Mouse (Mus musculus) leukemia stem cell, adult 10-12 weeks (primary cell): ENCODE data around the gene Olfr799. TPM values are rescaled to one million over a fixed set of nuclear protein-coding genes. Genes with fewer than 3 reads are reported as not detected.

Experiments used
- polyA plus RNA-seq: library from polyadenylated mRNA; stranded (reverse); fragments of >175 nt; gene quantifications from 2 replicates; pipeline ENCODE4 v1.2.3, GENCODE M21; 2012; ENCODE audit warnings: low replicate concordance

Olfr799 gene
- not detected in 2 replicates for polyA plus RNA-seq

DNA sequence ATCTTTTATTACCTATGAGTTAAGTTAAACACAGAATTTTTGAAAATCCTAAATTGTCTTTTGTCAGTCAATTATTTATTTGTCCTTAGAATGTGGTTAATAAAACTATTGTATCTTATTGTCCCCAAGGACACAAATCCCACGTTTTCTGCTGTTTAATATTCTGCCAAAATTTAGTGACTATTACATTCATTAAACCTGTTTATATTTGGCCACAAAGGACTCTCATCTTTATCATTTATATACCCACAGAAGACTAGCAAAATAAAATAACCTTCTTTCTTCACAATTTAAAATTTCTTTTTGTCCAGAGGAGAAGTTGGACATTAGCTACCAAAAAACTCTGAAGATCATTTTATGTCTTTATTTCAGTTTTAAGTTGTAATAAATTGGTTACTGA is at the start of gene Olfr799:
Gene Olfr799, plus strand, starts transcription at position 301 of the 400 bp plus-strand sequence.

DNA sequence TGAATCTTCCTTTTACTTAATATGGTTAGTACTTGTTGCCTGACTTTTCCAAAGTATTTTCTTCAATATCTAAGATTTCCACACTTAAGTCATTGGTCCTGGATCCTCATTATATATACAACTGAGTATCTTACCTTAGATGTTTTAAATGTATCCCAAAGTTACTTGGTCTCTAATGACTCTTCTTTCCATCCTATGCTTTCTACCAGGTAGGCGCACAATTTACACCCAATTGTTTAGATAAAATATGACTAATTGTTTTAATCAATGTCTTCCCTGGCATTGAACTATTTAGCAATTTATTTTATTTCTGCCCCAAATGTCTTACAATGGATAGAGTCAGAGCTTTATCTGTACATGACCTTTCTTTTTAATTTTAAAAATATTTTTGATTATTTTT is 24.8 kb upstream of the Olfr799 start, which contains the start of gene Olfr796:
Gene Olfr796, minus strand, starts transcription at position 101 of the 400 bp plus-strand sequence.

DNA sequence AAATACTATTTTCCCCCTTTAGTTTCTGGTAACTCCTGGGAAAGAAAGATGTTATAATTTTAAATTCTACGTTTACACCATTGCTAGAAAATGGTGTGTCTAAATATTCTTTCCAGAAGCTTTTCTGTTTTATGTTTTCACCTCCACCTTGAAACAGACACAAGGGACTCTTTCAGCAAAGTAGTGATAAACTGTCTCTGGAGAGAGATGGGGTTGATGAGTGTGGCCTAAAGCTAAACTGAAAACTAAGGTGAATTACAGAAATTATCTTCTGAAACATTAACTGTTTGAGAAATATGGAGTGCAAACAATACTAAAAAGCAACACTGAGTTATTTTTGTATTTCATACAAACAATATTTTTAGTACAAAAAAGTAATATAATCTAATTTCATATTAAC is 9.4 kb upstream of the Olfr799 start, which contains the start of gene Olfr798:
Gene Olfr798, minus strand, starts transcription at position 101 of the 400 bp plus-strand sequence.

DNA sequence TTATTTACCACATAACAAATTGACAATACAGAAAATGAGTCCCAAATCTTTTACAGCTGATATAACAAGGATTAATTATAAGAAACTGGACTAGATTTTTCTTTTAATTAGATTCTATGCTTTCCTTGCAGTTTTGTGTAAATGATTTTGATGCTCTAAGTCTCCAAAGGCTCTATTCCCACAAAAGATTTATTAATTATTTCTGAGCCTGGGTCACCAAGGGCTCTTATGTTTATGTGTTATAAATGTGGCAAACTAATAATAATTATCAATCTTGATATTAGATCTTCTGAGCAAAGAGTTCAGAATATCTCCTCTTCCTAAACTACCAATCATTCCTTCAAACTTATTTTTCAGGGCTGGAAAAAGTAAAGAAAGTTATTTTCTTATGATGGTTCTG is 20.1 kb downstream of the Olfr799 start, which contains the start of gene Olfr800:
Gene Olfr800, plus strand, starts transcription at position 301 of the 400 bp plus-strand sequence.

DNA sequence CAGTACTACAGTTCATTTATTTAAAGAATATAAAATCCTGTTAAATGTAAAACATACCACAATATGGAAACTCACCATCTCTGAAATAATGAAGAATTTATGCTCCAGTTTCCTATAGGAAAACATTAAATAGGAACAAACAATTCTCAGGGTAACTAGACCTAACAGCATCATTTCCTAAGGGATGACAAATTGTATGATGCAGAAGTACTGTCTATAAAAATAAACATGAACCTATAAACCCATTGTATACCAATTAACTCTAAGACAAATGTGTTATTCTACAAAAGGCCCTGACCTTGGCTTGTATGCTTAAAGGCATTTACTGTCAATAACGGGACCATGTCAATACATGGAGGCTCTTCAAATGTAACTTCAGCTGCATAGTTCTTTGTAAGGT is 36.5 kb downstream of the Olfr799 start, which contains the start of gene Olfr801:
Gene Olfr801, minus strand, starts transcription at position 101 of the 400 bp plus-strand sequence.

DNA sequence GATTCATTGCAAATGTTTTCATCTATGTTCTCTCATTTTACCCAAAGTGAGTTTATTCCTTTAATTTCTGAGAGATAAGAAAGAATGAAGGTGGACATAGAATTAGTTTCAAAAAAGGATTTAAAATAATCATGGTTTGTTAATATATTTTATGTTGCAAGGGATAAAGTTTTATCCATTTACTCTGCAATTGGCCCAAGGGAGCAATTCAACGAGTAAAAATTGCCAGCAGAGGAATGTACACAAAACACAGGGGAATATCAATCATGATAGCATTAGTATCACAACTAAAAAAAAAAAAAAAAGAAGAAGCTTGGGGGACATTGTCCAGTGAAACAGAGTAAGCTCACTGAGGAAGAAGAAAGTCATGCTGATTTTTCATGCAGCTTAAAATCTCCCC is 50.8 kb downstream of the Olfr799 start, which contains the start of gene Olfr802:
Gene Olfr802, minus strand, starts transcription at position 101 of the 400 bp plus-strand sequence.

DNA sequence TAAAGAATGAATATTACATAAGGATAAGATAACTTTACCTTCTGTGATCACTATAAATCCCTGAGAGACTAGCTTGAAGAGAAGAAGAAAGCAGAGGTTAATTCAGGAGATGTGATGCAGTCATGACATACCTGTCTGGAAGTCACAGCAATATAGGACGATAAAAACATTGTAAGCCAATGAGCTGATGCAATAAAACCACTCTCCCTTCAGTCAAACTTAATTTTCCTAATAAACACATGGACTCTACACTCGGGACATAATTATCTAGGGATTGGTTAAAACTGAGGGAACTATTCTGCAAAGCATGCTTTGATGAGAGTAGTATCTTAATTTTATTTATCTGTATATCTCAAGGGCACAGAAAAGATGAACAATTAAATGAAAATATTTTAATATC is 56.9 kb downstream of the Olfr799 start, which contains the start of gene Olfr803:
Gene Olfr803, minus strand, starts transcription at position 101 of the 400 bp plus-strand sequence.

Other genes with a start within 250 kb of the Olfr799 start
- gene Olfr785, start 232.1 kb upstream of the Olfr799 start, polyA plus RNA-seq = not detected in 2 replicates
- gene Olfr786, start 210.2 kb upstream of the Olfr799 start, polyA plus RNA-seq = not detected in 2 replicates
- gene Olfr787, start 175.6 kb upstream of the Olfr799 start, polyA plus RNA-seq = not detected in 2 replicates
- not detected in 2 replicates for gene Olfr788, start 166.5 kb upstream of the Olfr799 start, polyA plus RNA-seq
- gene Olfr789, start 152.7 kb upstream of the Olfr799 start, polyA plus RNA-seq = not detected in 2 replicates
- gene Olfr790, start 139.0 kb upstream of the Olfr799 start, polyA plus RNA-seq = not detected in 2 replicates
- not detected in 2 replicates for gene Olfr791, start 115.7 kb upstream of the Olfr799 start, polyA plus RNA-seq
- gene Olfr792, start 98.3 kb upstream of the Olfr799 start, polyA plus RNA-seq = not detected in 2 replicates
- gene Olfr794, start 69.8 kb upstream of the Olfr799 start, polyA plus RNA-seq = not detected in 2 replicates
- gene Olfr796, start 24.9 kb upstream of the Olfr799 start, polyA plus RNA-seq = not detected in 2 replicates
- gene Olfr798, start 9.6 kb upstream of the Olfr799 start, polyA plus RNA-seq = not detected in 2 replicates
- gene Olfr800, start 20.2 kb downstream of the Olfr799 start, polyA plus RNA-seq = not detected in 2 replicates
- gene Olfr801, start 36.4 kb downstream of the Olfr799 start, polyA plus RNA-seq = 0.06 TPM in 1 of 2 replicates, not detected in the other
- 0.05 TPM in 1 of 2 replicates, not detected in the other for gene Olfr802, start 50.7 kb downstream of the Olfr799 start, polyA plus RNA-seq
- gene Olfr803, start 56.8 kb downstream of the Olfr799 start, polyA plus RNA-seq = not detected in 2 replicates
- not detected in 2 replicates for gene Olfr804, start 65.7 kb downstream of the Olfr799 start, polyA plus RNA-seq
- gene Olfr805, start 91.9 kb downstream of the Olfr799 start, polyA plus RNA-seq = not detected in 2 replicates
- not detected in 2 replicates for gene Olfr806, start 104.4 kb downstream of the Olfr799 start, polyA plus RNA-seq
- not detected in 2 replicates for gene Olfr807, start 120.3 kb downstream of the Olfr799 start, polyA plus RNA-seq
- gene Olfr808, start 128.0 kb downstream of the Olfr799 start, polyA plus RNA-seq = not detected in 2 replicates
- gene Olfr809, start 137.2 kb downstream of the Olfr799 start, polyA plus RNA-seq = not detected in 2 replicates
- gene Olfr810, start 157.4 kb downstream of the Olfr799 start, polyA plus RNA-seq = not detected in 2 replicates
- not detected in 2 replicates for gene Olfr811, start 166.9 kb downstream of the Olfr799 start, polyA plus RNA-seq
- gene Olfr812, start 208.6 kb downstream of the Olfr799 start, polyA plus RNA-seq = not detected in 2 replicates
- gene Olfr813, start 217.9 kb downstream of the Olfr799 start, polyA plus RNA-seq = not detected in 2 replicates
- gene Olfr814, start 242.4 kb downstream of the Olfr799 start, polyA plus RNA-seq = not detected in 2 replicates